Mouse (Mus musculus): ENCODE data around the gene Nos2.

Gene Nos2

DNA sequence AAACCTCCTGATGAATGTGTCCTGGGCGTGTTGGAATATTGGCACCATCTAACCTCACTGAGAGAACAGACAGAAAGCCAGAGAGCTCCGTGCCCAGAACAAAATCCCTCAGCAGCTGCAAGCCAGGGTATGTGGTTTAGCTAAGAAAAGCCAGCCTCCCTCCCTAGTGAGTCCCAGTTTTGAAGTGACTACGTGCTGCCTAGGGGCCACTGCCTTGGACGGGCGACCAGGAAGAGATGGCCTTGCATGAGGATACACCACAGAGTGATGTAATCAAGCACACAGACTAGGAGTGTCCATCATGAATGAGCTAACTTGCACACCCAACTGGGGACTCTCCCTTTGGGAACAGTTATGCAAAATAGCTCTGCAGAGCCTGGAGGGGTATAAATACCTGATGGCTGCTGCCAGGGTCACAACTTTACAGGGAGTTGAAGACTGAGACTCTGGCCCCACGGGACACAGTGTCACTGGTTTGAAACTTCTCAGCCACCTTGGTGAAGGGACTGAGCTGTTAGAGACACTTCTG, at the start of gene Nos2:
Nos2 (plus strand) TSS at position 377 of the 529 bp plus-strand sequence.
- no peak for DNase-seq (ENCODE audit: low spot score)

GRCm38 (mm10) chr11:78870891-78871290, 49.7 kb upstream of the Nos2 start:
- DNase-seq (ENCODE audit: low spot score), result no peak

DNA sequence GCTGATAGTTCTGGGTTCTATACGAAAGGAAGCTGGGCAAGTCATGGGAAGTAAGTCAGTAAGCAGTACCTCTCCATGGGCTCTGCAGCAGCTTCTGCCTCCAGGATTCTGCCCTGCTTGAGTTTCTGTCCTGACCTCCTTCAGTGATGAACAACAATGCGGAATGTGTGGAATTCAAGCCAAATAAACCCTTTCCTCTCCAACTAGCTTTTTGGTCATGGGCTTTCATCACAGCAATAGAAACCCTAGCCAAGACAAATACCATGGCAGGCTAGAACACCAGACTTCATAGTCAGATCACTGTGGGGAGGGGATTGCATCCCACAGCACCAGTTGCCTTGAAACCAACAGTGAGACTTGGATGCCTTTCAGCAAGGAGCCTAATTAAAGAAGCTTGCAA, 47.8 kb upstream of the Nos2 start:
- no peak for DNase-seq (ENCODE audit: low spot score)

GRCm38 (mm10) chr11:78879727-78880126, 40.9 kb upstream of the Nos2 start:
- DNase-seq (ENCODE audit: low spot score), result no peak

DNA sequence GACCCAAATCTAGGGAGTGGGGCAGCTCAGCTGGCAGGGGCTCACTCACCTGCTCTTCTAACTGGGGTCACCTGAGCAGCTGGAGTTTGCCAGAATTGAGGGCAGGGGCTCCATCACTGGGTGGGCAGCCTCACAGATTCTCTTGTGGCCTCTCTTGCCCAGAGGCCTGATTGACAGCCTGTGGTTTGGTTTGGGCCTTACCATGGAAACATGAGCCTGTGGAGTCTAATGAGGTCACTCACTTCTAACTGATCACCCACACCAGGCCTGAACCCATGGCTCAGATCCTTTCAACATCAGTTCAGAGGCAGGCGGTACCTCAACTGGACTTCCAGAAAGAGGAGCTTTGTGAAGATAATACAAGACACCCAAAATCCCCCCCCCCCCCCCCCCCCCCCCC, 33.9 kb upstream of the Nos2 start:
- DNase-seq (ENCODE audit: low spot score), result no peak

DNA sequence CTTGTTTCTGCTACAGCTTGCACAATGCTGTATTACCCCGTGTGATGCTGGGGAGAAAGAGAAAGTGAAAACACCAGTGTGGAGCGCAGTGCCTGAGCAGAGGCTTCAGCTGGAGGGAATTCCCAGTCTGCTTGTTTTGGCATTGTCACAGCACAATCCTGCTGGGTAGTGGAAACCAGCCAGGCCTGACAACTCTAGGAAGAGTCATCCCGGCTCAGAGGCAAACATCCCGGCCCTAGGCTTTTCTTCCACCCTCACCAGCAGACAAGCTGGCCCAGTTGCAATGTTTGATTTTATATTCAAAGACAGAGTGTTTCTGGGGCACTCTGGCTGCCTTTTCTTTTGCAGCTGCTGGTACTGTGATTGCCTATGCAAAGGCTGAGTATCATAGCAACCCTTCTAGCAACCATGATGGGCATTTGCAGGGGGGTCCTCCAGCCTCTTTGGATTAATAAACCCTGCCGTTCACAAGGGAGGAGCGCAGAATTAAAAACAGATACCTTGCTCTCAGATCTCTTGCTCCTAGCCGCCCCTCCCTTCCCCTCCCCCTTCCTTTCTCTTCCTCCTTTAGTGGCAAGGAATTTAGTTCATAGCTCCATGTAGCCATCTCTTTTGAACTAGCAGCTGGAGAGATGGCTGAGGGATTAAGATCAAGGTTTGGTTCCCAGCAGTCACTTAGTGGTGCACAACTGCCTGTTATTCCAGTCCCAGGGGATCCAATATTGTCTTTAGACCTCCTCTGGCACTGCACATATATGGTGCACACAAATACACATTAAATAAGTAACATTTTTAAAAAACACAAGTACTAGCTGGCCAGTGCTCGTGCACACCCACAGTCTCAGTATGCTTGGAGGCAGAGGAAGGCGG, 33.2 kb upstream of the Nos2 start:
- peak; percentile 19 for DNase-seq (ENCODE audit: low spot score)

DNA sequence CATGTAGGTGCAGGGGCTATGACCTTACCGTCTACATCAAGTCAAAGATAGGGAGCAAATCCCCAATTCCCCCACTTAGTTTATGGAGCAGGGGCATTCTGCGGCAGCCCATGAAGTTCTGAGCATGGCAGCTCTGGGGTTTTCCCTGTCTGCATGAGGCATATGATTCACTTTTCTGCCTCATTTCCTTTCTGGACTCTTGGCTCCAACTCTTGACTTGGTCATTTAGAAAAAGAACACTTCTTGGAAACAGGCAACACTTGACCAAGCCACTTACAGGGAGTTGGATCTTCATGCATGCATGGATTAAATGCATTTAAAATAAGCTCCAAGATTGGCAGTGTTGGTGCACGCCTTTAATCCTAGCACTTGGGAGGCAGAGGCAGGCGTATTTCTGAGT, 31.4 kb upstream of the Nos2 start:
- no peak for DNase-seq (ENCODE audit: low spot score)

- DNase-seq (ENCODE audit: low spot score), result no peak
Observed at GRCm38 (mm10) chr11:78896357-78897123, 24.0 kb upstream of the Nos2 start.

GRCm38 (mm10) chr11:78915473-78915872, 5.1 kb upstream of the Nos2 start:
- no peak for DNase-seq (ENCODE audit: low spot score)

DNA sequence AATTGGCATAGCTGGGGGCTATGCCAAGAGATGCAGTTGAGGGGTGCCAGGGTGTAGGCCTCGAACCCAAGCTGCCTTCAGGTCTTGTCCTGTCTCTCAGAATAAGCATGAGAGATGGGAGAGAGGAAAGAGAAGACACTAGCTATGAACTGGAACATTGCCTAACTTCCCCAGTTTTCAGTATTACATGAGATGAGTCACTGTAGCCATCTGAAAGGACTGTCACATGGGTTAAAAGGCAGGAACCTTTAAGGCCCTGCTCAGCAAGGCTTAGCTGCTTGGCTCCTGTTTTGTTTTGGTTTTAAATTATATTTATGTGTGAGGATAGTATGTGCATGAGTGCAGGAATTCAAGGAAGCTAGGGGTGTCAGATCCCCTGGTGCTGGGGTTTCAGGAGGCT, 4.2 kb upstream of the Nos2 start:
- no peak for DNase-seq (ENCODE audit: low spot score)

GRCm38 (mm10) chr11:78919745-78920144, 842 bp upstream of the Nos2 start:
- no peak for DNase-seq (ENCODE audit: low spot score)

DNA sequence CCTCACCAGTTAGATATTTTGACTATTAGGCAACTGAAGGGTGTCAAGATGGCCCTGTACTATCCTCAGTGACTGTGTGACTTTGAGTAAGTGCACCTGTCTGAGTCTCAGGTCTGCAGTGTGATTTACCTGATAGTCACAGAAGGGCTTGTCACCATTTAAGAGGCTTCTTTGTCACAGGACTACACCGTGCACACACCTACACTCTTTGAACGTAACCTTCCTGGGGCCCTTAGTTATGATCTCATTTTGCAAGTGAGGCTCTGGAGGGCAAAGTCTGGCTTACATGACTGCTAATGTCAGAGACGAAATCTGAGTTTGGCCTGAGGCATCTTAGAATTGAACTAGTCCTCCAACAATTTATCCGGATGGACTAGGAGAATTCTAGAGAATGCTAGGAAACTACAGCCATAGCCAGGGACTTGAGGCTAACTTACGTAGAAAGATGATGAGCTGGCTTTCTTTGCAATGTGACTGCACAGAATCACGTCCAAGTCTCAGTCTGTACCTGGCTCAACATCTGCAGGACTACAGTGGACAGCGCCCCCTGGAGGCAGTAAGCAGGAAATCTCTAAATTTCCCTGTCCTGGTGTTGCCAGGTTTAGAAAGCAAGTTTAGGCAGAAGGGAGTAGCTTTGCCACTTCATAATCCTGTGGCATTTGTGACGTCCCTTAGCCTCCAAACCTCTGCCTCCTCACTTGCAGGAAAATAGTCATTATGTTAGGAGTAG, 2.3 kb downstream of the Nos2 start:
- peak; percentile 17 for DNase-seq (ENCODE audit: low spot score)

DNA sequence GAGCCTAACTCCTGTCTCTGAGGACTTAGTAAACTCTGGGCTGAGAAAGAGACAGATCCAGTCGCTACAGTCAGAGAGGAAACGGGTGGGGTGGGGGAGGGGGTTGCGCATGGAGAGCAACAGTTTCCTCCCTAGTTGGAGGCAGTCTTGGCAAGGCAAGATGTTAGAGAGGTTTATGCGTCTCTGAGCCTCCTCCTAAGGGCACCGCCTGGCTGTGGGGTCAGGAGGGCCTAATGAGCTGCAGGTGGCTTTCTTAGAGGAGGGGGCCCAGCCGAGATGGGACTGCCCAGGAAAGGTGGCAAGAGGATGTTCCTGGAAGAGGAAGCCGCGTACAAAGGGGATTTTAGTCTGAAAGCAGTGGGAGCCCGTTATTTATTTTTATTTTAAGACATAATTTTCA, 3.5 kb downstream of the Nos2 start:
- DNase-seq (ENCODE audit: low spot score), result no peak

- no peak for DNase-seq (ENCODE audit: low spot score)
Observed at GRCm38 (mm10) chr11:78924916-78925315, 4.3 kb downstream of the Nos2 start.

DNA sequence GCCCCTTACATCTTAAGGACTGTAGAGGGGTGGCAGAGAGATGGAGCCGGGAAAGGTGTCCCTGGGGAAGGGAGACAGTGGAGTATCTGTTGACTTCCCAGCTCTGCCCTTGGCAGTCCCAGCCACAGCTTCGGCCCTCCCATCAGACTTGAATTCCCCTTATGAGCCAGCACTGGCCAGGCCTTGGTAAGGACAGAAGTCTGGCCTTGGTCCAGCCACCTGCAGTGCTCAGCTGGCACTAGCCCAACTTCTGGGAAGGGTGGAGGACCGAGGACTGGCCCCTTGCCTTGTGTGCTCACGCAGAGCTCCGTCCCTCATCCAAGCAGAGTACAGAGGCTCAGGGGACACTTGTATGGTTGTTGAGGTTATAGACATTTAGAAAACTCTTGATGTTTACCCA, 8.8 kb downstream of the Nos2 start:
- peak; percentile 14 for DNase-seq (ENCODE audit: low spot score)

DNA sequence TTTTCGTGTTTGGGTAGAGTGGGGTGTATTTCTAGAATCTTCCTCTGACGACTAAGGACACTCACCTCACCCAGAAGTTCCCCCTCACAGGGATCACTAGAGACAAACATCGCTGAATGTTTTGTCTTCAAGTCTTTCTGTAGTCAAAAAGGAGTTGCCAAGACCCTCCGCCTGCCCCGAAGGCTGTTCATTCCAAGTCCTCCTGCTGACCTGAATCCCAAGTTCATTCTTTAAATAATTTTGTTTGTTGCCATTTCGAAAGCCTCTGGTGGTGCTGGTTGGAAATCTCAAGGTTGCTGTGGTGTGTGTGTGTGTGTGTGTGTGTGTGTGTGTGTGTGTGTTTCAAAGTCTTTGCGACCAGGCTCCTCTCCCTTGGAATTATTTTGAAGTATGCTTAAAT, 13.7 kb downstream of the Nos2 start:
- no peak for DNase-seq (ENCODE audit: low spot score)

GRCm38 (mm10) chr11:78934727-78935126, 14.1 kb downstream of the Nos2 start:
- no peak for DNase-seq (ENCODE audit: low spot score)

- no peak for DNase-seq (ENCODE audit: low spot score)
Observed at GRCm38 (mm10) chr11:78935178-78935577, 14.6 kb downstream of the Nos2 start.

- DNase-seq (ENCODE audit: low spot score), result no peak
Observed at GRCm38 (mm10) chr11:78943083-78943482, 22.5 kb downstream of the Nos2 start.

DNA sequence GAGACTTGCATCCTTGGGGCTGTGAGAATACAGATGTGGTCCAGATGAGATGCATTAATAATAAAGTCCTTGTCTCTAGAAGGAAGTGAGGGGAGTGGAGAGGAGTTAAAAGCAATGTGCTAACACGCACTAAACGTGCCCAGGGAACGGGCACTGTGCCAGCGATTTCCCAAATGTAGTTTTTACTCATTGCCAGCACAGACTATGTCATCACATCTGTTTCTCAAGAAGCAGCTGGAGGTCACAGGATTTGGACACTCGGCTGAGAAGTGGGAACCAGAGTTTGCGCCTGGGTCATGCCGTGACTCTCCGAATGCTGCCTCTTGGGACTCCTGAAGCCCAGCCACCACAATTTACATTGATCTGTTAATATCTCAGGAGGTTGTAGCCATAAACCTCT, 29.8 kb downstream of the Nos2 start:
- DNase-seq (ENCODE audit: low spot score), result no peak

DNA sequence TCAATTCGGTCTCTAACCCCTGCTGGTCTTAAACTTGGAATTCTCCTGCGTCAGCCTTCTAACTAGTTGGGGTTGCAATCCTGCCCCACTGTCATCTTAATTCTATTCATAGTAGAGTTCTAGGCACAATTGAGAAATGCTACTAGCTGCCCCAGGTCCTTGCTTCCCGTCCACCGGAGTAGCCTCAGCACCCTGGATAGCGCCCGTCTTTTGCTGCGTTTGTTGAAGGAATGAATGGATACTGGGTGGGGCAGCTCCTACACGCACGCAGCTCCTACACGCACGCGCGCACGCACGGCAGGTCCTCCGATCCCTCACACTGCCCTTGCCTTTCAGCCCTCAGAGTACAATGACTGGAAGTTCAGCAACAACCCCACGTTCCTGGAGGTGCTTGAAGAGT, 31.9 kb downstream of the Nos2 start:
- DNase-seq (ENCODE audit: low spot score), result no peak

GRCm38 (mm10) chr11:78956260-78956659, 35.7 kb downstream of the Nos2 start:
- peak; percentile 48 for DNase-seq (ENCODE audit: low spot score)
